Mouse (Mus musculus) small intestine, adult 2 months (tissue): ENCODE results near the gene Ptprn2.

ENCODE experiments used
- CTCF ChIP-seq: fragments of 200-500 bp; IDR thresholded peaks from 2 replicates; pipeline ENCODE4 v1.5.1; 2012; ENCODE audit warnings: low read depth, mild to moderate bottlenecking, control low read depth, inconsistent platforms, low read length, moderate library complexity, mixed read lengths; ENCODE audit not compliant: insufficient replicate concordance, insufficient read length; ENCODE audit errors: extremely low read depth
- POLR2A ChIP-seq: fragments of 200-500 bp; IDR thresholded peaks from 2 replicates; pipeline ENCODE4 v1.6.1; 2012; ENCODE audit warnings: low read depth, mild to moderate bottlenecking, control low read depth, inconsistent platforms, low read length, moderate library complexity

DNA sequence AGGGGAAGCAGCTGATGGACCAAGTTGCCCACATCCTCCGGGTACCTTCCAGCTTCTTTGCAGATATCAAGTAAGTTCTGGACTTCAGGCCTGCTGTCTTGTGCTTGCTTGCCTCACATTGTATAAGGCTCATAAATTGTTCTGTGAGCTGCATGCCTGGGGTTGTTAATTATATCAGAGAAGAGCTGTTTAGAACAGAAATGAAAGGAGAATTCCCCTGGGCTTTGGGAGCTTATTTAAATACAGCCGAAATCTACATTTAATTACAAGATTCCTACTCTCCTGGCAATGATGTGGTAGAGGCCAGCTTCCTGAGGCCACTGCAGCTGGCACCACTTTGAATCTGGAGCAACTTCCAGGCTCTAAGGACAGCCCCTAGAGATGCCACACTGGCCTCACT lies 403.3 kb downstream of the Ptprn2 start:
- TF ChIP-seq POLR2A (no peak), CTCF (no peak)
